Mouse (Mus musculus): ENCODE data around the gene Stag1. TPM values are rescaled to one million over a fixed set of nuclear protein-coding genes. Genes with fewer than 3 reads are reported as not detected.

Stag1 gene
- polyA plus RNA-seq, 1 experiment from 2014 or later: 57.1 TPM

GRCm38 (mm10) chr9:100571511-100571910, 26.1 kb upstream of the Stag1 start:
- no peak overlapping the region; the same call in 1 of the 2 replicates for H3K27ac ChIP-seq (ENCODE audit: low read depth, low read length)
- no peaks in the 10 kb centered on the region for H3K9me3 ChIP-seq (ENCODE audit: control insufficient read depth, low read length)
- DNase-seq (ENCODE audit: low spot score, missing footprints) (peak; percentile 83), ATAC-seq (ENCODE audit: low FRiP score) (no peak; the same call in 1 of the 2 replicates)
- H3K4me1 ChIP-seq (ENCODE audit: control insufficient read depth, insufficient read depth, low read length): peaks cover 8% of the 10 kb centered on the region
- no peaks in the 10 kb centered on the region for H3K36me3 ChIP-seq (ENCODE audit: control insufficient read depth, insufficient read depth, low read length)
- 84% methylated on average over 1 of the region's 1 CpGs for WGBS
- H3K4me3 ChIP-seq (ENCODE audit: low read depth, low read length): peak overlapping the region; percentile 63; the same call in 1 of the 2 replicates
- peak overlapping the region; percentile 78 for H3K4me2 ChIP-seq
- H3K27me3 ChIP-seq (ENCODE audit: control insufficient read depth, insufficient read depth, low read length): peaks cover 4% of the 10 kb centered on the region; the same call in 1 of the 2 replicates
- peak overlapping the region; percentile 68; the same call in 1 of the 2 replicates for H3K9ac ChIP-seq (ENCODE audit: low read length)

DNA sequence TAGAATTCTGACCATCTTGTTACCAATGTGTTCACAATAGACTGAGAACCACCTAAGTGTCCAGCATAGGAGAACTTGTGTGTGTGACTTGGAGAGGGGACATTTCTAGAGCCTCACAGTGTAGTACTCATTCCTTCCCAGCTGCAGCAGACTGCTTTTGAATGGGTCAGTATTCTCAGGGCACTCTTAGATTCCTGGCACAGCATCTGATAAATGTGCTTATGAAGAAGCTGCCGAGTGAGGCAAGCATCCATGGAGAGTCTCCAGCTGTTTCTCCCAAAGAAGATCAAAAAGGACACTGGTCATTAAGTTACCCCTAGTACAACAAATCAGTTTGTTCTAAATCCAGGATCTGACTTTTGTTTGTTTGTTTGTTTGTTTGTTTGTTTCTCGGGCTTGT, 24.3 kb upstream of the Stag1 start:
- Histone ChIP-seq H3K4me3 (ENCODE audit: low read depth, low read length) (no peak overlapping the region), H3K36me3 (ENCODE audit: control insufficient read depth, insufficient read depth, low read length) (no peaks in the 10 kb centered on the region), H3K9ac (ENCODE audit: low read length) (no peak overlapping the region), H3K9me3 (ENCODE audit: control insufficient read depth, low read length) (no peaks in the 10 kb centered on the region), H3K27ac (ENCODE audit: low read depth, low read length) (no peak overlapping the region), H3K4me2 (no peak overlapping the region), H3K4me1 (ENCODE audit: control insufficient read depth, insufficient read depth, low read length) (peaks cover 8% of the 10 kb centered on the region), H3K27me3 (ENCODE audit: control insufficient read depth, insufficient read depth, low read length) (peaks cover 4% of the 10 kb centered on the region; the same call in 1 of the 2 replicates)
- WGBS: 83% methylated on average over 2 of the region's 2 CpGs
- DNase-seq (ENCODE audit: low spot score, missing footprints) (no peak), ATAC-seq (ENCODE audit: low FRiP score) (no peak)

DNA sequence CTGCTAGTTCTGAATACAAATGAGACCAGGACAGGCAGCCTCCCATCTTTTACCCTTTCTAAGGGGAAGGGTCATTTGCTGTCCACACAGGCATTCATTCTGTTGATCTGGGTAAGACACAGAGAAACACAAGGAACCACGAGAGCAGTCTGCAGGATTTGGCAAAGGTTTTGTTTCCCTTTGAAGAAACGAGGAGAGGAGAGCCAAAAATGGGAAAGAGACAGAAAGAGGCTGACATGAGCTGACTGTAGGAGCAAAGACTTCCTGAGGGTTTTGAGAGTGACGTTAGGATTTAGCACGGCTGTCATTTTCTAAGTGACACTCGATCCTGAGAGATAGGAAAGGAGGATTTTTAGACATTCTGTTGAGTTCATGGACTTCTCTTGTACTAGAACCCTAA, 23.7 kb upstream of the Stag1 start:
- H3K27me3 ChIP-seq (ENCODE audit: control insufficient read depth, insufficient read depth, low read length): peaks cover 4% of the 10 kb centered on the region; the same call in 1 of the 2 replicates
- no peak overlapping the region for H3K4me3 ChIP-seq (ENCODE audit: low read depth, low read length)
- H3K4me2 ChIP-seq: no peak overlapping the region
- peaks cover 8% of the 10 kb centered on the region for H3K4me1 ChIP-seq (ENCODE audit: control insufficient read depth, insufficient read depth, low read length)
- DNase-seq (ENCODE audit: low spot score, missing footprints) (no peak), ATAC-seq (ENCODE audit: low FRiP score) (no peak)
- 59% methylated on average over 5 of the region's 5 CpGs for WGBS
- H3K9me3 ChIP-seq (ENCODE audit: control insufficient read depth, low read length): no peaks in the 10 kb centered on the region
- H3K9ac ChIP-seq (ENCODE audit: low read length): no peak overlapping the region
- no peaks in the 10 kb centered on the region for H3K36me3 ChIP-seq (ENCODE audit: control insufficient read depth, insufficient read depth, low read length)
- no peak overlapping the region for H3K27ac ChIP-seq (ENCODE audit: low read depth, low read length)

- H3K27me3 ChIP-seq (ENCODE audit: control insufficient read depth, insufficient read depth, low read length): no peaks in the 10 kb centered on the region
- peaks cover 4% of the 10 kb centered on the region for H3K4me1 ChIP-seq (ENCODE audit: control insufficient read depth, insufficient read depth, low read length)
- no peak overlapping the region for H3K27ac ChIP-seq (ENCODE audit: low read depth, low read length)
- no peak overlapping the region for H3K4me2 ChIP-seq
- no peak overlapping the region for H3K4me3 ChIP-seq (ENCODE audit: low read depth, low read length)
- H3K36me3 ChIP-seq (ENCODE audit: control insufficient read depth, insufficient read depth, low read length): no peaks in the 10 kb centered on the region
- no peaks in the 10 kb centered on the region for H3K9me3 ChIP-seq (ENCODE audit: control insufficient read depth, low read length)
- 45% methylated on average over 20 of the region's 20 CpGs for WGBS
- H3K9ac ChIP-seq (ENCODE audit: low read length): peak overlapping the region; percentile 27; the same call in 1 of the 2 replicates
- ATAC-seq (ENCODE audit: low FRiP score) (0 out of 2 replicates have a peak, but pooled peaks have one; percentile 48), DNase-seq (ENCODE audit: low spot score, missing footprints) (peak; percentile 88)
These were observed 17.3 kb upstream of the Stag1 start for GRCm38 (mm10) chr9:100580196-100580740.

DNA sequence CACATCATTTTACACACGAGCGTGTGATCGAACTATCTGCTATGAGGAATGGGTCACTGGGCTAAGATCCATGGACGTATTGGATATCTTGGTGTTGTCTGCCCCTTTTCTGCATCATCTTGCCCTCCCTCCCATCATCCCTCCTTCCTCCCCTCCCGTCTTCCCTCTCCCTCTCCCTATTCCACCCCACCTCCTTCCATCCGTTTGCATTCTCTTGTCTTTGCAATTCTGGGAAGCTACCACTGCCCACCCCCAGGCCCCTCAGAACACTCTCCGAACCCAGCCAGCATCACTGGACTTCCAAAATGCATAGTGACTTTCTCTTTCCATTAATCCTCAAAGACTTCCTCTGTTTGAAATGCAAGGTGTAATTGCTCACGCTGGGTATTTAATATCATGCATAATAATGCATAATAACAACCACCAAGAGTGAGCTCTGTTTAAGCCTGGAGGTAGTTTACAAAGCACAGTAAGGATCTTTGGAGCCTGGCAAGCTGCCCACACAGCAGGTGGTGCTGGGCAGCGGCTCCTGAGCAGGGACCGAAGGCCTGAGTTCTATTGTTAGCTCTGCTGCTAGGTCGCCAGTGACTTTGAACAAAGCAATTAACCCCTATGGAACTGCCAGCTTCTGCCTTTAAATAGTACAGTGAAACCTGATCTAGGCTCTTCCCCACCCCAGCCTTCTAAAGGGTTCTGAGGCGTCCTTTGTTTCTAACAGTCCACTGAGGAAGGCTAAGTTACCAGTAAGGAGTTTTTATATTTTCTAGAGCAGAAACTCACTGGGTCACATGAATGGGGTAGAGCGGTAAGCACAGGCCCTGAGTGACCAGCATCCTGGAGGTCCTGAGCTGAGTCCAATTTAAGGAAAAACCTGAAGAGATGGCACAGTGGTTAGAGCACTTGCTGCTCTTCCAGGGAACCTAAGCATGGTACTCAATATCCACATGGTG, 15.8 kb upstream of the Stag1 start:
- Histone ChIP-seq H3K9ac (ENCODE audit: low read length) (no peak overlapping the region), H3K4me1 (ENCODE audit: control insufficient read depth, insufficient read depth, low read length) (peaks cover 4% of the 10 kb centered on the region), H3K27ac (ENCODE audit: low read depth, low read length) (no peak overlapping the region), H3K4me2 (no peak overlapping the region), H3K36me3 (ENCODE audit: control insufficient read depth, insufficient read depth, low read length) (no peaks in the 10 kb centered on the region), H3K9me3 (ENCODE audit: control insufficient read depth, low read length) (no peaks in the 10 kb centered on the region), H3K27me3 (ENCODE audit: control insufficient read depth, insufficient read depth, low read length) (no peaks in the 10 kb centered on the region), H3K4me3 (ENCODE audit: low read depth, low read length) (no peak overlapping the region)
- DNase-seq (ENCODE audit: low spot score, missing footprints) (peak; percentile 87), ATAC-seq (ENCODE audit: low FRiP score) (peak; percentile 57)
- 30% methylated on average over 13 of the region's 13 CpGs for WGBS

DNA sequence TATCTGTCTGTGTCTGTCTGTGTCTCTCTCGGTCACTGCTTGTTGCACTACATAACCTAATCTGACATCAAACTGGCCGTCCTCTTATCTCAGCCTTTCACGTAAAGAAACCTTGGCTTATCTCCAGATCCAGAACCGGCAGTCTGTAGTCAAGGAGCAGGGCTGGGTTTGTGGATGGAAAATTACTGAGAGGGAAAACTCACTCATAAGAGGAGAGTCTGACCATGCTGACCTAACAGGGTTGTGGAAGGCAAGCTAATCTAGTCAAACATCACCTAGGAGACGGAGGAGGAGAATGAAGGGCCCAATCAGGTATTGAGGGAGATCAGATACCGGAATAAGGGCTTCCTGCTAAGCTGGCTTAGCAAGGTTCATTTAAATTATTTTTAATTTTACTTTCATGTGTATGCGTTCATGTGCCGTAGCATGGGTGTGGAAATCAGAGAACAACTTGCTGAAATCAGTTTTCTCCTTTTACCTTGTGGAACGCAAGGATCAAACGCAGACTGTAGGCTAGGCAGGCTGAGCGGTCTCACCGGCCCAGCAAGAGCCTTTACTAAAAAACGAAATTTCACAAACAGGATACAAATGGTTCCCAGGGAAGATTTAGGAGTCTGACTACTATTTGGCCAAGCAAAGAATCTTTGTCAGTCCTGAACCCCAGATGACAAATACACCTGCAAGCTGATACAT, 14.6 kb upstream of the Stag1 start:
- peaks cover 4% of the 10 kb centered on the region for H3K4me1 ChIP-seq (ENCODE audit: control insufficient read depth, insufficient read depth, low read length)
- no peak overlapping the region for H3K4me2 ChIP-seq
- no peaks in the 10 kb centered on the region for H3K27me3 ChIP-seq (ENCODE audit: control insufficient read depth, insufficient read depth, low read length)
- no peaks in the 10 kb centered on the region for H3K36me3 ChIP-seq (ENCODE audit: control insufficient read depth, insufficient read depth, low read length)
- no peak overlapping the region for H3K9ac ChIP-seq (ENCODE audit: low read length)
- ATAC-seq (ENCODE audit: low FRiP score) (no peak), DNase-seq (ENCODE audit: low spot score, missing footprints) (peak; percentile 73)
- no peak overlapping the region for H3K4me3 ChIP-seq (ENCODE audit: low read depth, low read length)
- no peaks in the 10 kb centered on the region for H3K9me3 ChIP-seq (ENCODE audit: control insufficient read depth, low read length)
- no peak overlapping the region for H3K27ac ChIP-seq (ENCODE audit: low read depth, low read length)
- whole genome bisulfite sequencing: 58% methylated on average over 13 of the region's 13 CpGs

DNA sequence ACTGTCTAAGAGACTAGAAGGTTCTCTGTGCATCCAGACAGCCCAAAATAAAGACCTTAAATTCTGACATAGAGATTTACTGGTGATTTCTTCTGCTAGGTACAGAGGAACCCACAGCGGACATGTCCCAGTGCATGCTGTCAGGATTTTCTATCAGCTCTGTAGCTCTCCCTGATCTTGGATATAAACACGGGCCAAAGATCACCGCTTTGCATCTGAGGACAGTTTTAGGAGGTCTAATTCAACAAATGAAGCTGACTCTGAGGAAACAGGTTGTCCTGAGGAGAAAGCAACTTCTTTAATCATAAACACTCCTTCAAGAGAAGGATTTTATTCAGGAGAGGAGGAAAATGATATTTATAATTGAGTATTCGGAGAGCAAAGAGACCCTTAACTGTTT, 13.6 kb upstream of the Stag1 start:
- Histone ChIP-seq H3K9me3 (ENCODE audit: control insufficient read depth, low read length) (no peaks in the 10 kb centered on the region), H3K4me3 (ENCODE audit: low read depth, low read length) (no peak overlapping the region), H3K4me2 (no peak overlapping the region), H3K36me3 (ENCODE audit: control insufficient read depth, insufficient read depth, low read length) (no peaks in the 10 kb centered on the region), H3K4me1 (ENCODE audit: control insufficient read depth, insufficient read depth, low read length) (peaks cover 4% of the 10 kb centered on the region), H3K9ac (ENCODE audit: low read length) (no peak overlapping the region), H3K27ac (ENCODE audit: low read depth, low read length) (no peak overlapping the region), H3K27me3 (ENCODE audit: control insufficient read depth, insufficient read depth, low read length) (no peaks in the 10 kb centered on the region)
- 88% methylated on average over 4 of the region's 4 CpGs for WGBS
- DNase-seq (ENCODE audit: low spot score, missing footprints): peak; percentile 69
- ATAC-seq (ENCODE audit: low FRiP score): no peak

GRCm38 (mm10) chr9:100590462-100590861, 7.1 kb upstream of the Stag1 start:
- no peak for ATAC-seq (ENCODE audit: low FRiP score)

More at GRCm38 (mm10) chr9:100590462-100590861, 7.1 kb upstream of the Stag1 start:
- no peak overlapping the region for H3K4me3 ChIP-seq (ENCODE audit: low read depth, low read length)
- H3K9me3 ChIP-seq (ENCODE audit: control insufficient read depth, low read length): no peaks in the 10 kb centered on the region
- WGBS: 82% methylated on average over 4 of the region's 4 CpGs
- H3K4me2 ChIP-seq: no peak overlapping the region
- H3K4me1 ChIP-seq (ENCODE audit: control insufficient read depth, insufficient read depth, low read length): no peaks in the 10 kb centered on the region
- no peak overlapping the region for H3K27ac ChIP-seq (ENCODE audit: low read depth, low read length)
- DNase-seq (ENCODE audit: low spot score, missing footprints): peak; percentile 57
- no peaks in the 10 kb centered on the region for H3K36me3 ChIP-seq (ENCODE audit: control insufficient read depth, insufficient read depth, low read length)
- no peak overlapping the region for H3K9ac ChIP-seq (ENCODE audit: low read length)
- H3K27me3 ChIP-seq (ENCODE audit: control insufficient read depth, insufficient read depth, low read length): no peaks in the 10 kb centered on the region
